Mouse (Mus musculus): Measurements from ENCODE around the gene Abhd2.

Abhd2 gene

DNA sequence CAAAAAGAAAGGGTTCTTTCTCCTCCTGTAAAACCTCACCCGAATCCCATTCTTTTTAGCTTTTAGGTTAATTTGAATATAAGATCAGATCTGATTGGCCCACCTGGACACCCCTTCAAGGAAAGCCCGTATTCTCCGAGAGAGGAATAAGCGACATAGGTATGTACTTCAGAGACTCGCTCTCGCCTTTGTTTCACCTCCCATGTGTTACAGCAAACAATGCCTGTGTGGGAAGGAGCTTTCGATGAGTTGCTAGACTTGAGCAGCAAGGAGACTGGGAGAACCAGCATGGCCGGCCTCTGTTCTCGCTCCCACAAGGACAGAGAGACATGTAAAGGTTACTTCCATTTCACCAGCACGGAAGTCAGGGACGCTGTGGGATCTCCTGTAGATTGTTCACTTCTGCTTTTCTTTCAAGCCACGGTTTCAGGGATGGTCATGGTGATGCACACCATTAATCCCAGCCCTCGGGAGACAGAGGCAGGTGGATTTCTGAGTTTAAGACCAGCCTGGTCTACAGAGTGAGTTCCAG is 21.5 kb downstream of the Abhd2 start:
- DNase-seq (ENCODE audit: low read depth, low spot score), result no peak
- peaks cover 7% of the 10 kb centered on the region for H3K36me3 ChIP-seq (ENCODE audit: control insufficient read depth, insufficient read depth, low read length, poor library complexity, severe bottlenecking)
- no peaks in the 10 kb centered on the region for H3K27me3 ChIP-seq (ENCODE audit: control insufficient read depth, insufficient read depth, low read length, poor library complexity, severe bottlenecking)

- H3K27me3 ChIP-seq (ENCODE audit: control insufficient read depth, insufficient read depth, low read length, poor library complexity, severe bottlenecking), result no peaks in the 10 kb centered on the region
- peaks cover 7% of the 10 kb centered on the region for H3K36me3 ChIP-seq (ENCODE audit: control insufficient read depth, insufficient read depth, low read length, poor library complexity, severe bottlenecking)
- DNase-seq (ENCODE audit: low read depth, low spot score), result no peak
Measured at GRCm38 (mm10) chr7:79295196-79295826, 22.3 kb downstream of the Abhd2 start.

DNA sequence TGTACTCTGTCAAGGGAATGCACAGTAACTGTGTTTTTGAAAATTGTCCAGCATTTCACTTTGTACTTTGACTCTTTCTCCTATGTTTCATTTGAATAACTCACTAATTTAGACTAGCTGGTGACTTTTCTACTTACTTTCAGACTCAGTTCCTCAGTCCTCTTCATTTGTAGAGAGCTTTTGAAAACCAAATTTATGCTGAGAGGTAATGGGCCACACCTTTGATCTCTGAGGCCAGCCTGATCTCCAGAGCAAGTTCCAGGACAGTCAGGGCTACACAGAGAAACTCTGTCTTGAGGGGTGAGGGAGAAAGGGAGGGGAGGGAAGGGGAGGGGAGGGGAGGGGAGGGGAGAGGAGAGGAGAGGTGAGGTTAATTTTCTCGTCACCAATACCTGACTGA is 25.7 kb downstream of the Abhd2 start:
- DNase-seq (ENCODE audit: low read depth, low spot score), result no peak

DNA sequence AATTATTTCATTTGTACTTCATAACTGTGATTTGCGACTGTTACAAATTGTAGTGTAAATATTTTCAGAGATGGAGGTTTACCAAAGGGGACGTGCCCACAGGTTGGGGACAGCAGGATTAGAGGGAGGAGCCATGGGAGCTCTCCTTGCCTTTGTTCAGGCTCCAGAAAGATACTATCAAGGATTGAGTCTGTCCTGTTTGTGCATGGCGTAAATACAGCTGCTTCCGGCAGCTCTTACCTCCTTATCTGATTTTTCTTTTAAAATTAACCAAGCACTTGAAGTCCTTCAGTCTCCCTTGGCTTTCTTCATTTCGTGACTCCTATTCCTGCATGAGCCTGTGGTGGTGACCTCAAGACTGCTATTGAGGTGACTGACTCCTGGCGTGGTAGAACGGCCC is 26.5 kb downstream of the Abhd2 start:
- peaks cover 7% of the 10 kb centered on the region for H3K36me3 ChIP-seq (ENCODE audit: control insufficient read depth, insufficient read depth, low read length, poor library complexity, severe bottlenecking)
- DNase-seq (ENCODE audit: low read depth, low spot score), result no peak
- no peaks in the 10 kb centered on the region for H3K27me3 ChIP-seq (ENCODE audit: control insufficient read depth, insufficient read depth, low read length, poor library complexity, severe bottlenecking)

More for the DNA sequence above, 25.7 kb downstream of the Abhd2 start:
- Histone ChIP-seq H3K27me3 (ENCODE audit: control insufficient read depth, insufficient read depth, low read length, poor library complexity, severe bottlenecking) (no peaks in the 10 kb centered on the region), H3K36me3 (ENCODE audit: control insufficient read depth, insufficient read depth, low read length, poor library complexity, severe bottlenecking) (peaks cover 7% of the 10 kb centered on the region)

GRCm38 (mm10) chr7:79300432-79301151 is 27.6 kb downstream of the Abhd2 start:
- H3K36me3 ChIP-seq (ENCODE audit: control insufficient read depth, insufficient read depth, low read length, poor library complexity, severe bottlenecking), result peaks cover 7% of the 10 kb centered on the region
- H3K27me3 ChIP-seq (ENCODE audit: control insufficient read depth, insufficient read depth, low read length, poor library complexity, severe bottlenecking), result no peaks in the 10 kb centered on the region
- no peak for DNase-seq (ENCODE audit: low read depth, low spot score)

DNA sequence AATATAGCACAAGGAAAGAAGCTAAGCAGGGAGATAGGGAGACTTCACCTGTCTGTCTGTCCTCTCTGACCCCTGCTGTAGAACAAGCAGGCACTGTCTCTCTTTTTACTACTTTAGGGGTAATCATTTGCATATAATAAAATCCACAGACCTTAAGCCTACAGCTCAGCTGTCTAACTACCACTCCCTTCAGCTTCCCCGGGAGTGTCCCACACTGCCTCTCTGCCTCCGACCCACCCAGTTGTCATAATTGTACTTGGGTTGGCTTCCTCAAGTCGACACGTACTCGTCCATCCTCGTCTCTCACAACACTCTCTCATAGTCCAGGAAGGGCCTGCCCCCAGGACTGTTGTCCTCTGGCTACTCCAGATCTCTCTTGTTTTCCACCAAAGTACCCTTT is 29.1 kb downstream of the Abhd2 start:
- no peak for DNase-seq (ENCODE audit: low read depth, low spot score)
- Histone ChIP-seq H3K36me3 (ENCODE audit: control insufficient read depth, insufficient read depth, low read length, poor library complexity, severe bottlenecking) (no peaks in the 10 kb centered on the region; the same call in none of the 2 replicates), H3K27me3 (ENCODE audit: control insufficient read depth, insufficient read depth, low read length, poor library complexity, severe bottlenecking) (no peaks in the 10 kb centered on the region)

DNA sequence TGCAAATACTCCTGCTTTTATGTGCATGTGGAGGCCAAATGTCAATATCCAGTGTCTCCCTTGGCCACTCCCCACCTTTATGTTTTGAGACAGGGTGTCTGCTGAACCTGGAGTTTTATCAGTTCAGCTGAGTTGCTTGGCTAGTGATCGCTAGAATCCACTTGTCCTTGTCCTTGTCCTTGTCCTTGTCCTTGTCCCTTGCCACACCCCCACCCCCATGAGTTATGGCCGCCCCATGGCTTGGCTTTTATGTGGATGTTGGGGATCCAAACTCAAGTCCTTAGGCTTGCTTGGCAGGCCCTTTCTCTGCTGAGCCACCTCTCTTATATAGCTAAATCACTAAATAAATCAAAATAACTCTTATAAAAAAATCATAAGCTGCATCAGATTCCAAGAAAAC is 29.6 kb downstream of the Abhd2 start:
- no peak for DNase-seq (ENCODE audit: low read depth, low spot score)
- no peaks in the 10 kb centered on the region; the same call in 1 of the 2 replicates for H3K36me3 ChIP-seq (ENCODE audit: control insufficient read depth, insufficient read depth, low read length, poor library complexity, severe bottlenecking)

DNA sequence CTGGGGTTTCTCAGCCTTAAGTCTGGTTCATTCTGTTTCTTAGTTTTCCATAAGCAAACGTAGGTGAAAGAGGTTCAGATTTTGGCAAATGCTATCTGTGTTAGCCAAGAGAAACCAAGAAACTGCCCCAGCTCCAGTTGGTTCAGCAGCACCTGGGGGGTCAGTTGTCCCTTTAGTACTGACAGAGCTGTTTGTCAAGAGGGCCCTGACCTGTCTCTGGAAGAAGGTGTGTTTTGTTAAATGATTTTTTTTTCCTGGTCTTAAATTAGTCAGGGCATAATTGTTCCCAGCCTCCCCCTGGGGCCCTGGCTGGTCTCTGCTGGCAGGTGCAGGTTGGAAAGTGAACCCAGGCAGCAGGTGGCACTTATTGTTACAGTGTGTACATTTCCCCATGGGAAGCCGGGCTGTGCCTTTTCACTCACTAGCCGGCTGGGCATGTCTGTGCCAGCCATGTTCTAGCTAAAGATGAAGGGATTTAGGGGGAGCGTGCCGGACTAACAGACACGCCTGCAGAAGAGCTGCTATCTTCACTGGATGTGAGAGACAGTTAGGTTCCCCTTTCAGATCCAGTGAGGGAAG is 30.3 kb downstream of the Abhd2 start:
- H3K36me3 ChIP-seq (ENCODE audit: control insufficient read depth, insufficient read depth, low read length, poor library complexity, severe bottlenecking), result no peaks in the 10 kb centered on the region; the same call in 1 of the 2 replicates
- H3K27me3 ChIP-seq (ENCODE audit: control insufficient read depth, insufficient read depth, low read length, poor library complexity, severe bottlenecking), result no peaks in the 10 kb centered on the region
- DNase-seq (ENCODE audit: low read depth, low spot score), result no peak

More for the DNA sequence above, 29.6 kb downstream of the Abhd2 start:
- H3K27me3 ChIP-seq (ENCODE audit: control insufficient read depth, insufficient read depth, low read length, poor library complexity, severe bottlenecking), result no peaks in the 10 kb centered on the region

- DNase-seq (ENCODE audit: low read depth, low spot score), result no peak
- Histone ChIP-seq H3K27me3 (ENCODE audit: control insufficient read depth, insufficient read depth, low read length, poor library complexity, severe bottlenecking) (no peaks in the 10 kb centered on the region), H3K36me3 (ENCODE audit: control insufficient read depth, insufficient read depth, low read length, poor library complexity, severe bottlenecking) (no peaks in the 10 kb centered on the region)
Measured at GRCm38 (mm10) chr7:79308455-79309030, 35.5 kb downstream of the Abhd2 start.

- H3K27me3 ChIP-seq (ENCODE audit: control insufficient read depth, insufficient read depth, low read length, poor library complexity, severe bottlenecking), result no peaks in the 10 kb centered on the region
- no peaks in the 10 kb centered on the region for H3K36me3 ChIP-seq (ENCODE audit: control insufficient read depth, insufficient read depth, low read length, poor library complexity, severe bottlenecking)
- DNase-seq (ENCODE audit: low read depth, low spot score), result no peak
Measured at GRCm38 (mm10) chr7:79309247-79310190, 36.5 kb downstream of the Abhd2 start.

GRCm38 (mm10) chr7:79310191-79310555 is 37.2 kb downstream of the Abhd2 start:
- Histone ChIP-seq H3K36me3 (ENCODE audit: control insufficient read depth, insufficient read depth, low read length, poor library complexity, severe bottlenecking) (no peaks in the 10 kb centered on the region), H3K27me3 (ENCODE audit: control insufficient read depth, insufficient read depth, low read length, poor library complexity, severe bottlenecking) (no peaks in the 10 kb centered on the region)
- DNase-seq (ENCODE audit: low read depth, low spot score), result no peak

GRCm38 (mm10) chr7:79311420-79311988 is 38.5 kb downstream of the Abhd2 start:
- no peak for DNase-seq (ENCODE audit: low read depth, low spot score)
- H3K36me3 ChIP-seq (ENCODE audit: control insufficient read depth, insufficient read depth, low read length, poor library complexity, severe bottlenecking), result no peaks in the 10 kb centered on the region

DNA sequence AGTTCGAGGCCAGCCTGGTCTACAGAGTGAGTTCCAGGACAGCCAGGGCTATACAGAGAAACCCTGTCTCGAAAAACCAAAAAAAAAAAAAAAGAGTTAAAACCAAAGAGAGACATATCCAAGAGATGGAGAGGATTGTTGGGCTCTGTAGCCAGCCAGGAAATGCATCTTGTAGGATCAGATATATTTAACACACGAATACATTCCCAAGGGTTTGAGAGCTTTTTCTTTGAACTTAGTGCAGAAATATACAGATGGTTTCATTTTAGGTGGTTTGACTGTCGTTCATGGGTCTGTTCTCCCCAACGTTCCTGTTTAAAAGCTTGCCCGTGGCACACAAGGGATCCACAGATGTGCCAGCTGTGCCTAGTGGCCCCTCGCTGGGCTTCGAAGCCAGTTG is 39.2 kb downstream of the Abhd2 start:
- no peak for DNase-seq (ENCODE audit: low read depth, low spot score)
- no peaks in the 10 kb centered on the region for H3K36me3 ChIP-seq (ENCODE audit: control insufficient read depth, insufficient read depth, low read length, poor library complexity, severe bottlenecking)
- H3K27me3 ChIP-seq (ENCODE audit: control insufficient read depth, insufficient read depth, low read length, poor library complexity, severe bottlenecking), result no peaks in the 10 kb centered on the region

More at GRCm38 (mm10) chr7:79311420-79311988, 38.5 kb downstream of the Abhd2 start:
- no peaks in the 10 kb centered on the region for H3K27me3 ChIP-seq (ENCODE audit: control insufficient read depth, insufficient read depth, low read length, poor library complexity, severe bottlenecking)

All from splenic B cell, adult 2 months (primary cell).